Mouse (Mus musculus) G1E (cell line): ENCODE results near the gene Gdf1.

Source experiments
- CTCF ChIP-seq: IDR thresholded peaks from 2 replicates; pipeline ENCODE4 v1.5.1; 2012; ENCODE audit warnings: low read depth, low read length, inconsistent platforms, mixed read lengths
- GATA1 ChIP-seq: IDR thresholded peaks from 2 replicates; pipeline ENCODE4 v1.6.1; 2012; ENCODE audit warnings: borderline replicate concordance, low read length, inconsistent platforms, mixed read lengths
- GATA2 ChIP-seq: IDR thresholded peaks from 2 replicates; pipeline ENCODE4 v1.6.1; 2012; ENCODE audit warnings: low read depth, low read length, inconsistent platforms, borderline replicate concordance
- TAL1 ChIP-seq: conservative IDR thresholded peaks from 2 replicates; pipeline ENCODE4 v1.6.1; 2012; ENCODE audit warnings: low read depth, low read length, inconsistent platforms, mixed read lengths

- TF ChIP-seq CTCF (no peak), GATA1 (no peak), GATA2 (no peak), TAL1 (peak; percentile 49)
Observed at GRCm38 (mm10) chr8:70327512-70327911, 2.1 kb upstream of the Gdf1 start.
